Mouse (Mus musculus): ENCODE results near the gene Itih4. TPM values are rescaled to one million over a fixed set of nuclear protein-coding genes. Genes with fewer than 3 reads are reported as not detected.

Itih4 gene
- total RNA-seq (2021): 1 to 10 TPM; 2.7 to 6.5 TPM
- long read RNA-seq, experiment 1, partial matches to known transcripts: 1 of 8 reads
- long read RNA-seq, experiment 1, other reads (novel, unspliced or antisense): 3 of 8 reads
- long read RNA-seq, experiment 2, partial matches to known transcripts: 0 of 8 reads
- long read RNA-seq, experiment 2, other reads (novel, unspliced or antisense): 1 of 8 reads

DNA sequence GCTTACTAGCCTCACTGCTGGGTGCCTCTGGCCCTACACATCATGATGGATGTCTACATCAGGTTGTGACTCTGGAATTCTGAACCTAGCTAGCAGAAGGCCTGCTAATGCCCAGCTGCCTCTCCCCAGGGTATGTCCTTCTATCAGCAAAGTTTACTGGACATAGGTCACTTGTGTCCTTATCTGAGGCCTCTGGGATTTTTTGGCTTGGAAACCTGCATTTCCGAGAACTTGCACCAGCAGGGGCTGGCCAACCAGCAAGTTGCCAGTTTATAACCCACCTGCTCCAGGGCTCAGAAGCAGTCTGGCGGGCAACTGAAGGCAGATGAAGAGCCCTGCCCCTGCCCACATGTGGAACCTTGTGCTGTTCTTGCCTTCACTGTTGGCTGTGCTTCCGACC, at the start of gene Itih4:
Gene Itih4 (plus strand): TSS at position 273 of the 400 bp plus-strand sequence.
- intact Hi-C loops (cut with DNase I): loop anchor here (5.0 kb wide), 1 partner anchor 56 kb away; the partner anchor contains the start of gene Itih1
- no peak for DNase-seq

DNA sequence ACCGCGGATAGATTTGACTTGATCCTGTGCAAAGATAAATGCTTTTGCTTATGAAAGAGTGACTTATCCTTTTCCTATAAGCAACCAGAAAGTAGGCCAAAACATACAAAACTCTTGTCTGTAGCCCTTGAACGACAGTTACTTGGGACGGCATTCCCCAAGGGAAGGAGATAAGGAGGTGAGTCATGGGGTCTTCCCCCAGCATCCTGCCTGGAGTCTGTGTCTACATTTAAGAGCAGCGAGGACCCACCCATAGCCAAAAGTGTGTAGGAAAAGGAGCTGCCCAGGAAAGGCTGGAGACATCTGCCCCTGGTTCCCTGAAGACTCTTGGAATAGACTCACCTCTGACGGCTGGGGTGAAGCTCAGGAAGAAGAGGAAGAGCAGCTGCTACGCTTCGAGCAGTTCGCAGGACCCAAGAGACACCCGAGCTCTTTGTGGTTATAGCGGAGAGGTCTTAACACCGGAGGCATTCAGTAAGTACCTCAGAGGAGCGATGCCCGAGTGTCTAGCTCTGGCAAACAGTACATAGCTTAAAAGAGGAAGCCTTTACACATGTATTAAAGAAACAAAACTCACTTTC, 48.8 kb upstream of the Itih4 start:
- no peak for DNase-seq
- intact Hi-C loops (cut with DNase I): no loop called here

DNA sequence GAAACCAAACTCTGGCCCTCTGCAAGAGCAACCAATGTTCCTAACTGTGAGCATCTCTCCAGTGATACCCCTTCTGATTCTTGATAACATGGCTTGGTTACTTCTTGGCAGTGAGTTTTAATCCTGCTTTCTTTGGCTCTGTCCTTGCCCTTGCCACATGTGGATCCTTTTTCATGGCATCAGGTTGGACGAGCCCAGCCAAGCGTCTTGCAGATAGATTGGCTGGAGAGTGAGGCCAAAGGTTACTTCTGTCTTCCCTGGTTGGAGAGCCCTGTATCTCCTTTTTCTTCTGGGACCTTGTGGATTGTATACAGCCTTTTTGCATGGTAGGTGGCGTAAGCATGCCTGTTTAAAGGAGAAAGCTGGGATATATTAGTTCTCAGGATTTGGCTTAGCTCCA, 42.6 kb upstream of the Itih4 start:
- intact Hi-C loops (cut with DNase I): no loop called here

DNA sequence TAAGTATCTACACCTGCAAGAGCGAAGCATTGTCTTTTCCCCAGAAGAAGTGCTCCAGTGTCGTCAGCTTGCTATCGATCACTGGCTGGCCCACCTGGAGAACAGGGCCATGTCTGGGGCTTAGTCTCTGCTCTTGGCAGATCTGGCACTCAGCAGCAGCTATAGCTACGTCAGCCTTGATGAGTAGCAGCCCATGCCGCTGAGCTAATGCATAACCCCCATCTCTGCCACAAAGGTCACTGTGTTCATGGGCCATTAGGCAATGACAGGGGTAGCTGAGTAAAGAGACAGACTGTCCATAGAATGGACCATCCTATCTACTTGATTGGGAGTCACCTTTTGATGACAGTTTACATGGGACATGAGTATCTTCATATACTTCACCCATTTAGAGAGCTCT, 35.8 kb upstream of the Itih4 start:
- DNase-seq: no peak
- intact Hi-C loops (cut with DNase I): no loop called here

More for the DNA sequence above, 42.6 kb upstream of the Itih4 start:
- no peak for DNase-seq

DNA sequence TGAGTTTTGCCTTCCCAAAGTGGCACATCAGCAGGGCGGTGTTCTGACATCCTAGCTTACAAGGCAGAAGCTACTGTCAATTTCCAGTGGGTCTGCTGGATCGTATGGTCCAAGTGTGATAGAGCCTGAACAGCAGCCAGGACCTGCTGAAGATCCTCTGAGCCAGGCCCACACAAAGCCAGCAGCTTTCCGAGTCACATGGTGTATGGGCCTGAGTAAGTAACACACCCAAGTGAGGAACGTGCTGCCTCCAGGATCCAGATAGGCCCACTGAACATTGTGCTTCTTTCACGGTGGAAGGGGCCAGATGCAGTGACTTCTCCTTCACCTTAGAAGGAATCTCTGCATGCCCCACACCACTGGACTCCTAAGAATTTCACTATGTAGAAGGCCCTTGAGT, 34.0 kb upstream of the Itih4 start:
- no peak for DNase-seq
- intact Hi-C loops (cut with DNase I): no loop called here

DNA sequence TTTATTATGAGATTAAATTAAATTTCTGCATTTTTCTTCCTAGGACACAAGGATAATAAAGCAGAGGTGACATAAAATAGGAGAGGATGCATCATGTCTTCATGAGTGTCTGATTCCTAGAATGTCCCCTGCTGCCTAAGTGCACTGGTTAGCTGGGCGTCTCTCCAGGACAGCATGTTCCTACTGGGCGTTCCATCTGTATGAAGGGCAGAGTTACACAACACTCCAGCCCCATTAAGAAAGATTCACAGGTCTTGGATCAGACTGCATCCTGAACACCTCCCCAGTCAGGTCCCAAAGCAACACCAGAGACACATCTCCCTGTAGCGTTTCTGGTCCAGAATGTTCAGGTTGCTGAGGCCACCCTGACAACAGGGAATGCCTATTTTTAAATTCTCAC, 31.0 kb upstream of the Itih4 start:
- DNase-seq: no peak
- intact Hi-C loops (cut with DNase I): no loop called here

DNA sequence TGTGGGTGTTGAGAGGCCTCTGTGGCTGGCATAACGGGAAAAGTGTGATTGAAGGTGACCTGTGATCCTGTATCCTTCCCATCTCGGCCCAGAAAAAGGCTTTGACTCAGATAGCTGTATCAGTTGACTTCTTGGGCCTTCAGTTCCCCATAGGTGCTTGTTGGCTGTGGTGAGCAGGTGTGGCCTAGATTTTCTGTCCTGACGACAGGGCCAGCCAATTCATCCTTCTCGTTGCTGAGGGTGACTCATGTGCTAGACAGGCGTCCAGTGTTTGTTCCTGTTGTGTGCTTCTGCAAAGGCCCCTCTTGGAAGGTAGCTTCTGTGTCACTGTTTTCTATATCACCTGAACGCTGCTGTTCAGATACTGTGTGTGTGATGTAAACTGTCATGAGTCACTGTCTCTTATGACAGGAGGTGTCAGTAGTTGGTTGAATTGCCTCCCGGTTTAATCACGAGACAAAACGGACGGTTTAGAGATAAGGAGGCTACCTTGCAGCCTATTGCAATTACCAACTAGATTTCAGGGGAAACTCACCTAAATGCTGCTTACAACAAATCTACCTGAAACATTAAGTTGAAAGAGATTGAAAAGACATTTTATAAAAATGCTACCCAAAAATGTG, 29.3 kb upstream of the Itih4 start:
- intact Hi-C loops (cut with DNase I): no loop called here
- DNase-seq: no peak

DNA sequence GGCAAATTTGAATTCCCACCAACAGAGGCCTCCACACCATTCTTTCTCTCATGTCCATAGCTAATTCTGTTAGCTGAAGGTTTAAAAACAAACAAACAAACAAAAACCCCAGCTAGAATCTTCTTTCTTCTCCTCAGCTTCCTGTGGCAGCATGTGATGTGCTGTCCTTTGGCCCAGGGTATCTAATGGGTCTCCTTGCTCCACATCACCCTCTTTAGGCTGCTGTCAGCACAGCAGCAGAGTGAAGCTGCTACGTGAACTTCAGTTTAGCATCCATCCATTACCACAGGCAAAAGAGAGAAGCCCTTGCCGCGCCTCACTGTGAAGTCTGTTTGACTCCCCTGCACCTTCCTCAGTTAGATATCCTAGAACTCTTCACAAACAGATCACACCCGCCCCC, 28.3 kb upstream of the Itih4 start:
- intact Hi-C loops (cut with DNase I): no loop called here
- peak in 1 of 2 experiments; percentile 51 for DNase-seq

DNA sequence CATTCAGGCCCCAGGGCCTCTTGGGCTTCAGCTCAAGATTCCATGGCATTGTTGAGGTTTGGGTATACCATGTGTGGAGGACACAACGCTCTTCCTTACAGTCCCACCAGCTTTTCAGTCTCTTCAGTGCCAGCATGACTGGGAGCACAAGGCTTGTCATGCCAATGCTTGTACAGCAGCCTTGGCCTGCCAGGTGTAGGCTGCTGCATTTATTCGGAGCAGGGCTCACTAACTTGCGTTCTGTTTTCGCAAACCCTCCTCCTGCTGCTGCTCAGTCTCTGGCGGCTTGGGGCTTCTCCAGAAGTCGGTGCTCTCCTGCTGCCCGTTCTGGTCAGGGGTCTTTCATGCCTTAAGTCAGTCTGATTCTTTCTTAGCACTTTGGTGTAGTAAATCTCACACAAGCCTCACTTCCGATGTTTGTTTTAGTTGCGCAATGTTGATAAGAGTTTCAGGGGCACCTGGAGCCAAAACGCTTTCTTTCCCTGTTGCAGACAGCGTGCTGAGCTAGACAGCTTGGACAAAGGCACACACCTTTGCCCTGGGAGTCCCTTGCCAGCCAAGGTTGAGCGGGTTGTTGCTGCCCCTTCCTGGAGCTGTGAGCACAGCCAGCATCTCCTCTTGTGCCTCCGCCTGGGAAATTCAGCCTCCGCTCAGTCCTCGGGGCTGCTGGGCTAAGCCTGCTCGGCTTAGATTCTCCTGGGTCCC, 24.7 kb upstream of the Itih4 start:
- intact Hi-C loops (cut with DNase I): loop anchor here (5.0 kb wide), 2 partner anchors 164 to 269 kb away; no protein-coding TSS in a partner anchor
- DNase-seq: no peak

DNA sequence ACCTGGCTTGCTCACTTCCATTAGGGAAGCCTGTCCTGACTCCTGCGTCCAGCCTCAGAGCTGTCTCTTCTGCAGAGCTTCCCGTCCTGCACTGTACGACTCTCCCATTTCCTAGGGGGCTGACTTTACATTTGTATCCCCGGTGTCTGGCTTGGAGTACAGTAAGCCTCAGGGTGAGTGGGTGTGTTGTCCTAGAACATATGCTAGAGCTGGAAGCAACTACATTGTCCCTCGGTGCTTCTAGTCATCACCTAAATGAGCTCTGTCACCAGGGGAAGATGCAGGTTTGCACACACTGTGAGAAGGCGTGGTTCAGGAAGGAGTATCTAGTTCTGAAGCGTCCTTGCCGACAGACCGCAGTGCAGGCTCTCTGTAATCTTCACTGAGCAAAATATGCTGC, 23.9 kb upstream of the Itih4 start:
- intact Hi-C loops (cut with DNase I): loop anchor here (5.0 kb wide), 2 partner anchors 165 to 270 kb away; no protein-coding TSS in a partner anchor
- DNase-seq: no peak

DNA sequence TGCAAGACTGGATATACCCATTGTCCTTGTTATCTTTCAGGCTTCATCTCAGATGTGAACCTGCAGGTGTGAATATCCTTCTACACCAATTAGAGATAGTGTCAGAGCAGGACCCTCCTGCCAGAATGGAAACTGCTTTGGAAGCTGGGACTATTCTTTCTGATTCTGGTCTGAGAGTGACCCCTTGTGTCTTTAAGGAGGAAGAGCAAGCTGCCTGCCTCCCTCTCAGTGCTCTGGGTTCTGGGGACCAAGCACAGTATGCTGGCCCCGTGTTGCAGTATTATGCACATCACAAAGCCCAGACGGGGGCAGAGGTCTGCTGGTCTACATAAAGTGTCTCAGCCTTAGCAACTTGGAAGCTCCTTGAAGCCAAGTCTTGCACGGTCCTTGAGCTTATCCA, 21.0 kb upstream of the Itih4 start:
- intact Hi-C loops (cut with DNase I): loop anchor here (5.0 kb wide), 2 partner anchors 38 to 193 kb away; partner anchors contain the start of gene Tmem110
- peak in 1 of 2 experiments; percentile 37 for DNase-seq

DNA sequence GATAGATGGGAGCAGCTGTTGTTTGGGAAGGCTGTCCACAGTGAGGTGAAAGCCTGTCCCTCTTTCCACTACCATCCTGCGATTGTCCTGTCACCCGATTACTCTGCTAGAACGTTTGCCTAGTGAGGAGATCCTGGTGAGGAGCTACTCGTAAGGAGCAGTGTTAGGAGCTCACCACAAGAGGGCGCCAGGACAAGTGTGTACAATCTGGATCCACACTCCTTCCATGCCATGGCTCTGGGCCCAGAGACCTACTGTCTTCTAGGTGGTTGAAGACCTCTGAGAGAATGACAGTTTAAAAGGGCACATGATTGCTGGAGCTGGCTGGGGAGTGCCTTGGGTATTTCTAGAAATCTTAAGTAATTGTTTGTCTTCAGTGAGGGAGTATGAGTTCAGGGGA, 19.2 kb upstream of the Itih4 start:
- DNase-seq: peak; percentile 81 to 89
- intact Hi-C loops (cut with DNase I): loop anchor here (1.0 to 5.0 kb wide), 4 partner anchors 14 to 195 kb away; partner anchors contain the start of gene Tmem110

DNA sequence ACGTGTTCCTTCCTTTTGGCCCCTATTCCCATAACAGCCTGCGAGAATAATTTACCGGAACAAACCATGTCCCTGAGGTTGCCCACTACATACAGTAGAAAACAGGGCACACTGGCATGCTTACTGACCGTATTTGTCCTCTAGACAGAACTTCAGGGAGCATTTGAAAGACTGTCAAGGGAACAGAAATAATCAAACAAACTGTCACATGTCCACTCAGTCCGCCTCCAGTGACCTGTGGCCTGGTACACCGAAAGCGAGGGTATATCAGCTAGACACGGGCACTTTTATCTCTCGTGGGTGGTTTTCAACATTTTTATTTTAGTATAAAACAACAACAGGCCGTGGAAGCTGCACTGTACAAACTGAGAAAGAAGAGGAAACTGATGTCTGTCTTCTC, 17.4 kb upstream of the Itih4 start:
- intact Hi-C loops (cut with DNase I): loop anchor here (5.0 kb wide), 2 partner anchors 42 to 197 kb away; partner anchors contain the start of gene Tmem110
- DNase-seq: no peak

DNA sequence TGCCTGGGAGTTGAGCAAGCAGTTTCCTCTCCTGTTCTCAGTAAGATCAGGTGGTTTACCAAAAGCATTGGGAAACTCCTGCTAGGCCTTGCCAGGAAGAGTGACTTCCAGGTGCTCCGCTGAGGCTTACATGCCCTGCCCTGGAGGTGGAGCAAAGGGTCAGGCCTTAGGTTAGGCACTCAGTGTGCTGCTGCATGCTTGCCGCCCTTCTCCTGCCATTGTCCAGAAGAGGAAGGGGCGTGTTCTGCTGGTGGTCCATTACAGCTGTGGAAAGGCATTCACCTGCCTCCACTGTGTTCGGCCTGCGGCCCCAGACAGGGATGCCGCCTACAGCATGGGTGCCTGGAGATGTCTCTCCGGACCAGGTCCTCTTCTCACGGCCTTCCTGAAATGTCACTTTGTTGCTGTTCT, 16.9 kb upstream of the Itih4 start:
- peak; percentile 49 to 57 for DNase-seq
- intact Hi-C loops (cut with DNase I): loop anchor here (5.0 kb wide), 2 partner anchors 42 to 197 kb away; partner anchors contain the start of gene Tmem110

DNA sequence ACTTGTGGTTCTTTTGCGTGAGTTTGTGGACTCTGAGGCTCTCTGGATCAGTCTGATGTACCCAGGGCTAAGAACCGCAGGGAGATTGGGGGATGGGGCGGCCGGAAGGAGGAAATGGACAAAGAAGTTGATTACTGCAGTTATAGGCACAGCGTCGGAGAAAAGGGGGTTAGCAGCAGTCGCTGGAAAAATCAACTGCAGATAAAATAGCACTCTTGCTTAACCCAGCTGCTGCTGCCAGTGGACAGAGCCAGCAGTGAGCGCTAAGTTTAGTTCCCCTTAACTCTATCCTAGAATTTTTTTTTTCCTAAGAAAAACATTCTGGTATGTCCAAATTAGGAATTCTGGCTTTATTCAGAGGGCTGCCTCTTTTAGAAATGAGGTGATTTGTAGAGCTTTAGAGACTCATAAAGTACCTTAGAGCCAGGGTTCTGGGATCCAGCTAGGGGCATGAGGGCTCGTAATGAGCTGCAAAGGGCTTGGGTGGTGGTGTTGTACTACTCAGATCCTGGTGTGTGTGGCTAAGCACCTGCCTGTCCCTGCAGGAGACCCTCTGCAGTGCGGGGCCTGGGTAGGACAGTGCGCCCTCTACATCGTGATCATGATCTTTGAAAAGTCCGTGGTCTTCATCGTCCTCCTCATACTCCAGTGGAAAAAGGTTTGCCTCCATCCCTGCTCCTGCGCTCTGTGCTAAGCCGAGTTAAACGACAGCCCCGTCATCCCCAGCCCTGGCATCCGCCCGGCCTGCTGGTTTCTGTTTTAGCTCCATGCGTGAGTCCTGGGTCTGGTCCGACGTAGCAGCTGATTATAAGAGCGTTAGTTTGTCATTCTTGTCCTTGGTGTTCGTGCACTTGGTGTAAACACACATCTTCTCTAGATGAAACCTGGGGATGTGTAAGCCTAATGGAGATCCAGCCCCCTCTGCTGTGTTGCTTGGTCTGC, 15.8 kb upstream of the Itih4 start:
- peak; percentile 48 to 56 for DNase-seq
- intact Hi-C loops (cut with DNase I): no loop called here

DNA sequence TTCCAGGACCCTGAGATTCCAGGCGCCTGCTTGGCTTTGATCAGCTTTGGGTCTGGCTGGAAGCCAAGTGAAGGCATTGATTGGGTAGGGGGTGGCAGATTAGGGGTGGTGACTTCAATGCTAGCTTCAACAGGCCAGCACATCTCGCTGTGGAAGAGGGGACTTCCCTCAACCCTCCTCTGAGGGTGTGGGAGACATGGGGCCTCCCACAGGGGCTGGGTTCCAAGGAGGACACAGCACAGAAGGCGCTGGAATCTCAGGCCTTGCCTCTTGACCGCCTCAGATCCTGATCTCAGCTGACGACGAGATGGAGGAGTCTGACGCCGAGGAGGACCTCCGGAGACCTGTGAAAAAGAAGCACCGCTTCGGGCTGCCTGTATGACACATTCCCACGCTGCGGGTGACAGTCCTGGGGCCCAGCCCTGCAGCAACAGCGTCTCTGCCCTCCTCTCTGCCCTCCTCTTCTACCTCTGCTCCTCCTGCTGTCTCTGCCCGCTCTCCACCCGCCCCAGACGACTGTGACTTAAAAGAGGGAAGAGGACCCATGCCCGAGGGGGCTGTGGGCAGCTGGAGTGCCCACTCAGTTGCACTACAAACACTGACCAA, 12.1 kb upstream of the Itih4 start:
- peak in 1 of 2 experiments; percentile 21 for DNase-seq
- intact Hi-C loops (cut with DNase I): no loop called here

DNA sequence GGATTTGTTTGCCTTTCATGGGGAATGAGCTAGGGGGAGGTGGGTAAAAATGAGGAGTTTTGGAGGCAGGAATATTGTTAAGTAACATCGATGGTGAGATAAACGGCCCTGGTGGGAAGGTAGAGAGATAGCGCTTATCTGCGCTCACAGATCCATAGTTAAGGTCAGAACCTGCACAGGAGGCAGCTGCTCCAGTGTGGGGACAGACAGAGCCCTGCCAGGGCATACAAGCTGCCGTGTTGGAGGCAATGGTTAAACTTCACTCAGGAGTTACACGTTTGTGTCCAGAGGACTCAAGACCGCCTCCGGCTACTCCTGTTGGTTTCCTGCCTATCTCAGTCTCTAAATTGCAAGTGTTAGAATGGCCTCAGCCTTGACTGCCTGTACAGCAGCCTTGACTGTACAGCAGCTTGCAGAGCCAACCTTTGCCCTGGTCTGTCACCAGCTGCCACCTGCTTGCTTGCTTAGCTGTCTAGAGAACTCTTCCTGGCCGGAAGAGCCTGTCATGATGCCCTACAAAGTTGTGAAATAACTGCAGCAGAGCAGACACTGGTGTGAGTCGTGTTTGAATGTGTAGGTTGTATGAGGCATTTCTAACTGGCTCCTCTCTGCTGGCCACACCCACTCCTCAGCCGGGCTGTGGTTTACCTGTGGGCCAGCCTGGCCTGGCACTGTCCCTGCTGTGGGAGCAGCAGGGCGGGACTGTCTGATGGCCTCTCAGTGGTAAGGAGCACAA, 11.0 kb upstream of the Itih4 start:
- no peak for DNase-seq
- intact Hi-C loops (cut with DNase I): no loop called here

DNA sequence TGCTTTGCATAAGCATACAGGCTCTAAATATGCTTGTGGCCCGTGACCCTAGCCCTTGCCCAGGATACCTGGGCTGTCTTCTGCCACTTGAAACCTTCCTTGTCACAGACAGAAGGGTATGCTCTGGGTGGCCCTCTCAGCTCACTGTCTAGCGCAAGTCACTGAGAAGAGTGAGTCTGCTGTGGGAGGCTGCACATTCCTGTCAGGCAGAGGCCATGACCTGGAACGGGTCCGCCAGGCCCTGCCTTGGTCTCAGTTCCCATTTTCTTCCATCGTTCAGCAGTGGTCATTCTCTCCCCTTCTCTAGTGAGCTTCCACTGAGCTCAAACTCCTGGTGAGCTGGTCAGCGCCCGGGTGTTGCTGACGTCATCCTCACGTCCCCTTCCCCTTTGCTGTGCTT, 10.3 kb upstream of the Itih4 start:
- DNase-seq: no peak
- intact Hi-C loops (cut with DNase I): no loop called here

DNA sequence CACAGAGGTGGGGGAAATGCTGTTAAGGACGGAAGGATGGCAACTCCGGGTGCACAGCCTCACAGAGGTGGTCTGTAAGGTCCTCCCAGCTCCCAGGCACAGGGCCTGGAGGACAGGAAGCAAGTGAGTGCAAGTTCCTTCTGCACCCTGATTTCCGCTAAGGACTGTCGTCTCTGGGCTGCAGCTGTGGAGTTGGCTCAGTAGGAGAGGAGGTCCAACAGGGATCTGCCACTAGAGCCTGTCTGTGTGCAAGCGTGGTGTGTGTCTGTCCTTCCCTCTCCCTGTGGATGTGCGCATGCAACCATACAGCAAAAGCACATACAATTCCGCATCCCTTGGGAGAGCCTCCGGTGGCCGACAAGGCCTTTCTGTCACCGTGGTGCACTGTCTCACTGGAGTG, 9.8 kb upstream of the Itih4 start:
- DNase-seq: peak in 1 of 2 experiments; percentile 24
- intact Hi-C loops (cut with DNase I): no loop called here
